Mouse (Mus musculus) heart, adult 9 months (tissue): ENCODE results near the gene Fmo5.

ENCODE experiments used
- DNase-seq, 2 experiments: peaks; one replicate each; pipeline ENCODE4 v3.0.0; 2022; ENCODE audit warnings: low spot score in 2 of 2

The Fmo5 gene

DNA sequence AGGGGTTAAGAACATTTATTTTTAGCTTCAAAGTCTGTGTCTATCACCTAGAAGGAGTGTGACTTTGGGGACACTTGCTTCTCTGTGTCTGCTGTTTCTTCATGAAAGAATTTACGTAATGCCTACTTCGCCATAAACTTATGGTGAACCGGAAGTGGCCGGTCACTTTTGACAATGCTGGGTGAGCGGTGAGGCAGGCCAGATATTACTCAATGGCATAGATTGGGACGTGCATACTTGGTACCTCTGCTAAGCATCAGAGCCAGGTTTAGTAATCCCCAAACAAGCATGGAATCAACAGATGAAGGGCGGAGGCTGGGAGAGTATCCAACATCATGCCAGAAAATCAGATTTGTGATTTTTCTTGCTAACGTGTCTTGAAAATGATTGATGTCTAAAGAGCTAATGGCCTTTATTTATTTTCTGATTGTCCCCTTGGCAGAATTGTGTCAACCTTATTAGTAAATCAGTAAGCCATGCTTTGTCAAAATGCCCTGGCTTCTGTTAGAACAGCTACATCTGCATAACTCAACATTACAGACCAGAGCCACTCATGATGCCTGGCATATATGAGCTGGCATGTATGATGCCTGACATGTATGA is 2.8 kb downstream of the Fmo5 start:
- no peak for DNase-seq

DNA sequence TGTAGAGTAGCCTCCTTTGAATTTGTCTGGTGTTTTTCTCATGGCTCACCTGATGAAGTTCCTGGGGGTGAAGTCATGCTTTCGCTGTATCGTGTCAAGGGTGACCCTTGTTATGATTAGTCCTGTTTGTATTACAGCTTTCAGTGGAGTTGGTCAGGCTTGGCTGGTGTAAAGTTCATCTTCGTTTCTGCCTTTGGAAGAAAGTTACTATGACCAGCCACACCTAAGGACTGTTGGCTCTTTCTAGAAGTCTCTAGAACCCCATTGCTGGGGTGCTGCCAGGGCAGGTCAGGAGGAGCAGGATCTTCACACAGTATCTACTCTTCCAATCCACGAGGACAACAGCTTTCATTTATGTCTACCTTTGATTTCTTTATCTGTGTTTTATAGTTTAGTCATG is 4.9 kb downstream of the Fmo5 start:
- DNase-seq = no peak

DNA sequence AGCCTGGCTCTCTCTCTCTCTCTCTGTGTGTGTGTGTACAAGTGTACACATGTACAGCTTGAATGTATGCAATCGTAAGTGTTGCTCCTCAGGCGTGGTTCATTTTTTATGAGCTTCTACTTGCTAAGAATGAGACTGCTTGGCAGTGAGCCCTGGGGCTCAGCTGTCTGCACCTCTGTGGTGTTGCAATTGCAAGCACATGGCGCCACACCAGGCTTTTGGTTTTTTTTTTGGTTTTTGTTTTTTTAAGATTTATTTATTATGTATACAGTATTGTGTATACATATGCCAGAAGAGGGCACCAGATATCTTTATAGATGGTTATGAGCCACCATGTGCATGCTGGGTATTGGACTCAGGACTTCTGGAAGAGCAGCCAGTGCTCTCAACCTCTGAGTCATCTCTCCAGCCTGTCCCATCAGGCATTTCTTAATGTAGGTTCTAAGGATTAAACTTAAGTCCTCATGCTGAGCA is 5.7 kb downstream of the Fmo5 start:
- DNase-seq = peak in 1 of 2 experiments; percentile 58

DNA sequence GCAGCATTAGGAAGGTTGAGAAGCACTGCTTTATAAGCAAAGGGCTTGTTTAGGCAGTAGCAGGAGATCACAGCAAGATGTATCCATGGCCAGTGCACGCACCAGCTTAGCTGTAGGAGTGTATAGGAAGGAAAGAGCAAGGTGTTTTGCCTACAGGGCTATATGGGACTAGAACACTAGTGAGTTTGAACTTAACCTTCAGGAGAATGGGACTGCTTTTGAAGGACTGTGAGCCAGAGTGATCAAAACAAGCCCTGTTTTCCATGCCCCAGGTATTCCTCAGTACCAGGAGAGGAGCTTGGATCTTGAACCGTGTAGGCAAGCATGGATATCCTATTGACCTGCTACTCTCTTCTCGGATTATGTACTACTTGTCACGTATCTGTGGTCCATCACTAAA is 12.8 kb downstream of the Fmo5 start:
- no peak for DNase-seq

DNA sequence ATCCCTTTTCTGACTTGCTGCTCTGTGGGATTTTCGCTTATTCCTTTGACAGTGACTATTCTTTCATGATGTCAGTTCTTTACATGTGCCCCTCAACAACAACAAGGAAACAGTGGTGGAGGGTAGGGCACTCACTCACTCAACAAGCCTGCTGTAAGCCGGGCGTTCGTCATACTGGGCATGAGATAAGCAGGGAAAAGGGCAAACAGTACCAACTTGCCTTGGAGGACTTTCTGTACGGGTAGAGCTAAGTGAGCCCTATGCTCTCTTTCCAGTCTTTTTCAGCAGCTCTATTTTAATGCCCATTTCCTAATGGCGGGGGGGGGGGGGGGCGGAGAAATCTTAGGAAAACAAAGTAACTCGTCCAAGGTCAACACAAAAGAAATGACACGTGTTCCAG is 13.4 kb downstream of the Fmo5 start:
- no peak for DNase-seq

DNA sequence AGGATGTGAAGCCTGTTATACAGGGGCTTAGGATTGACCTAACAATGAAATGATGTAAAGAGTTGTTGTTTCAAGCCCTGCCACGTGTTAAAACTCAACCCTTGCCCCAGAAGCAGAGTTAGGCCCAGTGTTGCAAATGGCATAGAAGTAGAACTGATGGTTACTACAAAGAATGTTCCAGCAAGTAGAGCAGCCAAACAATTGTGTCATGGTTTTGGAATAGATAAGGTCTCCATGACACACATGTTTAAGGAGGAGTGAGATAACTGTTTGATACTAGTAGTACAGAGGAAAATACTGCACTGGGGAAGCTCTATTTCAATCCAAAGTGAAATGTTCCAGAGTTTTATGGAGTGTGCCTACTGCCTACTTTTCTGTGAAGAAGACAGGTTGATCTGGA is 19.9 kb downstream of the Fmo5 start:
- peak; percentile 43 to 50 for DNase-seq

DNA sequence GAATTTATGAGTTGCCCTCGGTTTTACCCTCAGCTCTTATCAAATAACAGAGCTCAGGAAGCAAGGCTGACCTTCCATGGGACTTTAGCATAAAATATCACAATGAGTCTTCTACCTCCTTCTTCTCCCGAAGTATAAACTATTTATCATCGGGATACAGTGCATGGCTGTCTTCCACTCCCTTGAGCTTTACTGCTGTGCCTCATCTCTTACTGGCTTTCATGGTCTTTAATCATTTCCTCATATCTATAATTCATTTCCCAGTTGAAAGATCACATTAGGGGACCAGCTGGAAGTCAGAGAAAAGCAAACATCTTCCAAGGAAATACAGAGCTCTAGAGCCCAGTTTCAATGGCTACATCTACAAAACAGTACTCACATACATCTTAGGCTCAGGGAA is 20.4 kb downstream of the Fmo5 start:
- DNase-seq = no peak

DNA sequence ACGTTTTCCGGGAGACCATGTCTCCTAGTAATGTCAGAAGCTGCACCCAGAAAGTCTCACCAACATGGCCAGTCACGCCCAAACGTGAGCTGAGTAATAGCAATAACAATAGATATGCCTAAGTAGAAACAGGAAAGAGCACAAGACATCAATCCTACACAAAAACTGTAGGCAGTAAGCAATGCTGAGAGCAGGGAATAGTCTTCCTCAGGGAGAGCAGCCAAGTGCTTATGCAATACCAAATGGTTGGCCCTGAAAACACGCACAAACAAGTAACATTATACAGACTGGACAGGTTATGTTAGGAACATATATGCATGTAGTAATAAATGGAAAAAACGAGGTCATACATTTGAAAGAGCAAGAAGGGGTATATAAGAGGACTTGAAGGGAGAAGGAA is 20.9 kb downstream of the Fmo5 start:
- no peak for DNase-seq

DNA sequence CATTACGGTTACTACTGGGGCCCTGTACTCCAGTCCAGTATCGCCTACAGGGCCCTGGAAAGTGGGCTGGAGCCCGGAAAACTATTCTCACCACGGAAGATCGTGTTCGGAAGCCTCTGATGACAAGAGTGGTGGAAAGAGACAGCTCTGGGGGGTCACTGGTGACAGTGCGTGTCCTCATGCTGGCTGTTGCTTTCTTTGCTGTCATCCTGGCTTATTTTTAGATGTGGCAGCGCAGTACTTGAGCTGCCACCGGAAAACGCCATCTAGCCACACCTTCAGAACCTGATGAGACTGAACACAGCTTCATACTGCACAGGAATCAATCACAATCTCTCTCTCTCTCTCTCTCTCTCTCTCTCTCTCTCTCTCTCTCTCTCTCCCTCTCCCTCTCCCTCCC is 23.0 kb downstream of the Fmo5 start:
- peak; percentile 23 to 39 for DNase-seq

DNA sequence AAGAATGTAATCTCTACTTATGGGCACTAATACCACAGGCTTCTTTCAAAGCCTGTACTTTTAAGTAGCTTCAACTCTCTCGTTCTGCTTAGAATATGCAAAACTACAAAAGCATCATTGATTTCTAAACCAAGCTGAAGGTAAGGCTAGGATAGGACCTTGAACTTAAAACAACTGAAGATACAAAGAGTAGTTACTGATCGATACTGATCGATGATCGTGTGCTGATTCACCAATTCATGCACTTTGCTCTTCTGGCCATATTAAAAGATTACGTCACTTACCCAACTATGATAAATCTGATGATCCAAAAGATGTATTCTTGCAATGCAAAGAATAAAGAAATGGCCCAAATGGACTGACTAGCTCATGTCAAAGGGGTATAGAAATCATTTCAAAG is 25.2 kb downstream of the Fmo5 start:
- no peak for DNase-seq

DNA sequence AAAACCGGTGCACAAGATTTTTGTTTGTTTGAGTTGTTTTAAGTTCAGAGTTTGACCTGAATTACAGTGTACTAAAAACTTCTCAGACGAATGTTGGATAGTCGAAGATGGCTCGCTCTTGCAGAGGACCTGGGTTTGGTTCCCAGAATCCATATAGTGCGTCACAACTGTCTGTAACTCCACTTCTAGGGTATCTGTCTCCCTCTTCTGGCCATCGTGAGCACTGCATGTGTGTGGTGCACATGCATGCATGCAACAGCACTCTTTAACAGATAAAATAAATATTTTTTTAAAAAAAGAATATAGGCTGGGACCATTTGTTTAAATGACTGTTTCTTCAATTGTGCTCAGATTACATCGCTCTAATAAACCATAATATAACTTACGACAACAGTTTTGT is 26.3 kb downstream of the Fmo5 start:
- DNase-seq = no peak

DNA sequence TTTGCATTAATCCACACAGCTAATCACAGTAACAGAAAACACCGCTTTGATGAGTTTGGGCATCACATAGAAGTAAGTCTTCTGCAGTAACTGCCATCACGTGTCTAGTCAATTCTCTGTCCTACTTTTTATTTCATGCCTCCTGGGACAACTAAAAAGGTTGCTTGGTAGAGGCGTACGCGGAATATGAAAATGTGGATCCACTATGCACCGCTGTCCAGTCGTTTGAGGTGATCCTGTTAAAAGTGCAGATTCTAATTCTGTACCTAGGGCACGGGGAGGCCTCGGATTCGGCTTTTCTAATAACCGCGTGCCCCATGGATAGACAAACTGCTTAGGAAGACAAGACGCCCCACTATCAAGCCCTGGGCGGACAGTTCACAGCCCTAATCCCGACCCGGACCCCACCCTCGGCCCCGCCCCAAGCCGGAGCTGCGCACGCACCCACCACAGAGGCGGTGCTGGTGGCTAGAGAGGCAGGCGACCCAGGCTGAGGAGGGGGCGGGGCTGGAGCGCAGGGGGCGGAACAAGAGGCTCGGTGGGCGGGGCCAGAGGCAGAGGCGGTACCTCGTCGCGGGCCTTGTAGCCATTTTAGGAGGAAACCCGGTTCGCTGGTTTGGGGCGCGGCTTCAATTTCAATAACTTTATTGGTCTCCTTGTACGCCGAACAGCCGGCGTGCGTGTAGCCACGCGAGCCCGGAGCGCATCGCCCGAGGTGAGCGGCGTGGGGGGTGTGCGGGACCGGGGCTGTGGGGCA is 29.2 kb downstream of the Fmo5 start, which contains the start of gene Prkab2:
Gene Prkab2, plus strand, starts transcription at position 539 of the 757 bp plus-strand sequence.
- DNase-seq = peak; percentile 99

DNA sequence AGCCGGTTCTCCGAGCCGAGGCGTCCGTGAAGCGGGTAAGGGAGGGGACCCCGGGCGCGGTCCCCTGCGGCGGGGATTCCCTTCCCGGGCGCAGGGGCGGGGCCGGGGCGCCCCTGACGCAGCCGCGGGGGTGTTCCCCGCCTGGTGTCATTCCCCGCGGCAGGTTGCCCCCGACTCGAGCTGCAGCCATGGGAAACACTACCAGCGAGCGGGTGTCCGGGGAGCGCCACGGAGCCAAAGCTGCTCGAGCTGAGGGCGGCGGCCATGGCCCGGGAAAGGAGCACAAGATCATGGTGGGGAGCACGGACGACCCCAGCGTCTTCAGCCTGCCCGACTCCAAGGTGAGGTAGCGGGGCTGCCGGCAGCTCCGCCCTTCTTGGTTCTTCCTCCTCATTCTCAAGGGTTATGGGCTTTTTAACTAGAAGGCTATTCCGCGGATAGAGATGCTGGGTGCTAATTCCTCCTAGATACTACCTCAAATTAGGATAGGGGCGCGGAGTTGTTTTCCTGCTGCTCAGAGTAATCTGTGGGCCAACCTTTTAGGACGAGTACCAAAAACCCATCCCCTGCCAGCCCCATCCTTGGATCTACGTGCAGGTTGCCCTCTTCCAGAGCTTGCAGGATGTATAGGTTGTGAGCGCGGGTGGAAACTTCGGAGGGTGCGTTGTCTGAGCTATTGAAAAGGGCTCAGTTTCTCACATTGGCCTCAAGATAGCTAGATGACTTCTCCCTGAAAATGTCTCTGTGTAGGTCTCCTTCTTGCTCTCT is 30.0 kb downstream of the Fmo5 start:
- peak in 1 of 2 experiments; percentile 11 for DNase-seq

DNA sequence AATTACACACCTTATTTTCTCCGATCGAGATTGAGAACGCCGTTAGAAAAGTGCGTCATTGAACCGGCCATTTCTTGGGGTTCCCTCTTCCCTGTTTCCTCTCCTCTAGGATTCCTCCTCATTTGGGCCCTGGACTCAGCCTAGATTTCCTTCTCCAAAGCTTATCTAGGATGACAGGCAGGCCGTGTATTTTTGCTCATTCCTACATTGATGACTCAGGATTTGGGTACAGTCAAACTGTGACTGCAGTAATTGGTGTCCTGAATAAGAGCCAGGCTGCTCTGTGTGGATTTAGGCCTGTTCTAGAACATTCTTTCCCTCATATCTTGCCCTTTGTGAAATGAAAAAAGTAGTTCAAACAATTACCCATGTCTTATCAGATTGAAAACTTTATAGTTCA is 31.1 kb downstream of the Fmo5 start:
- peak in 1 of 2 experiments; percentile 33 for DNase-seq

DNA sequence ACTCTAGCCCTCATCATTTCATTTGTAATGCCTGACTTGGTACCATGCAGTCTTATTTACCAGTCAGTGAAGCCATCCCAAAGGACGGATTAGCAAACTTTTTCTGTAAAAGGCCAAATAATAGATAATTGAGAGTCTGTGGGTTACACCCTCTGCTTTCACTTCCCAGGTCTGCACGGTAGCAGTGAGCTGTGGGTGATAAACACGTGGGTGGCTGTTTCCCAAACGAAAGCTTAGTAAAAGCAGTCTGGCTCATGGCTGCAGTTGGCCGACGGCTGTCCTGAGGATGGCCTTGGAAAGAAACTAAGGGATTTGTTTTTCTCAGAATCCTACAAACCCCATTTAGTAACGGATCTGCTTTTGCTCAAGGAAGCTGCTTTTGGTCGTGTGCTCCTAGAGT is 32.6 kb downstream of the Fmo5 start:
- DNase-seq = peak; percentile 24 to 39

DNA sequence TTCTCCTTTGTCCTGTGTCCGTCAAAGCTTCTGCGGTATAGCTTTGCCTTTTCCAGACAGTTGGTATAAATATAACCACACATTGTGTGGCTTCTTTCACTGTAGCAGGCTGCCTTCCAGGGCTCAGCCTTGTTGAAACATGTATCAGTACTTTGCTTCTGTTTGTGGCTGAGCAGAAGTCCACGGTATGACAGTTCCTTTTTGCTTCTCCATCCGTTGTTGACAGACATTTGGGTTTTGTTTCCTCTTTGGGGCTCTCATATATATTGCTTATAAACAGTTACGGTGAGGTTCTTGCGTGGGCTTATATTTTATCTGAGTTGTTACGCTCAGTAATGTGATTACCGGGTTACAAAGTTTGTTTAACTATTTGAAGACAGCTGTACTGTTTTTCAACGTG is 36.9 kb downstream of the Fmo5 start:
- DNase-seq = no peak

DNA sequence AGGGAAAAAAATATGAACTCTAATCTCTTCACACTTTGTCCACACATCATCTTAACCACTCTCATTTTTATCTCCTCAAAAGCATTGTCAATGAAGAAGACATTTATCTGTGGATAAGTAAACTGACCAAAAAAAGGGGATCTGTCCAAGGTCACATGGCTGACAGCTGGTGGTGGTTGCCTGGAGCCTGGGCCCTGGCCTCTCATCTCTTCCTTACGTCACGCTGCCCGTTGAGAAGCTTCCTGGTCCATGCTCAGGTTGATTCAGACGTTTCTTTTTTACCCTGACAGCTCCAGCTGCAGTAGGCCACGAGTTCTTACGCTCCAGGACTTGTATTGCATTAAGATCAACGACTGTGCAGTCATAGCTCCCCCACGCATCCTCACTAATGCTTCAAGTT is 37.5 kb downstream of the Fmo5 start:
- DNase-seq = no peak

DNA sequence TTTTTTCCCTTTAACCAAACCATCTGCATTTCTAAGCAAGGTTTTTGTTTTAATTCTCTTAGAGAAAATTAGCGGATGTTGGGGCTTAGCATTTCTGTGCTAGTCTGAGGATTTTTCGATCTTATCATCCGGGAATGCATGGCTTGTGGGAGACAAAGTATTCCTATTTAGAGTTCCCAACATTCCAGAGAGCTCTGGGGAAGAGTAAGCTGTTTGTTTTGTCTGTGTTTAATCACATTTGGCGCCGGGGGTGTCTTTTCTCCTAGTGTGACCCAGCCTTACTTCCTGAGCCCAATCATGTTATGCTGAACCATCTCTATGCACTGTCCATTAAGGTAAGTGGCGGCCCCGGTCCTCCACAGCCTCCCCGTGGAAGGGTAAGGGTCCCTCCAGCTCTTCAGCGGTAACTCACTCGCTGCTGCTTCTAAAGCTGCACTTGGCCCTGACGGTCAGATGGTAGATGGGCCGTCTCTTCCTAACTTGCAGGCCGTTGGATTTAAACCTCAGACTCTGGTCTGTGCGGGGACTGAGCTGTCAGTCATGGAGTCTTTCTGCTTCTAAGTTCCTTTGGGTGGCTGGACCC is 38.6 kb downstream of the Fmo5 start:
- DNase-seq = no peak

DNA sequence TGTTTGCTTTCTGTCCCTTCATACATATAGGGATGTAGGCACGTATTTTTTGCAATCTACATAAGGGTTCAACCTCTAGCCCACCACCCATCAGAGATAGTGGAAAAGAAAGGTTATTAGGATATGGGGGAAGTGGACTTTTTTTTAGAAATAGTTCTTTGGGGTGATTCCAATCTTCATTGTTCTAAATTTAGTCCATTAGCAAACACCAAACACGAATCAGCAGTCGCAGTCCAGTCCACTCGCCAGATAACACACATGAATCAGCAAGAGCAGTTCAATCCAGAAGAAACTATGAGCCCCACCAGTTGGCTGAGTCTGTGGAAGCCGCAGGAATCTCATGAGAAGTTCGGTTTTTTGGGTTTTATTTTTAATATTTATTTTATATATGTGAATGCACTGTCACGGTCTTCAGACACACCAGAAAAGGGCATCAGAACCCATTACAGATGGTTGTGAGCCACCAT is 46.1 kb downstream of the Fmo5 start, which contains the start of gene Gm17651:
Gene Gm17651, minus strand, starts transcription at position 51 of the 467 bp plus-strand sequence.
- DNase-seq = no peak

DNA sequence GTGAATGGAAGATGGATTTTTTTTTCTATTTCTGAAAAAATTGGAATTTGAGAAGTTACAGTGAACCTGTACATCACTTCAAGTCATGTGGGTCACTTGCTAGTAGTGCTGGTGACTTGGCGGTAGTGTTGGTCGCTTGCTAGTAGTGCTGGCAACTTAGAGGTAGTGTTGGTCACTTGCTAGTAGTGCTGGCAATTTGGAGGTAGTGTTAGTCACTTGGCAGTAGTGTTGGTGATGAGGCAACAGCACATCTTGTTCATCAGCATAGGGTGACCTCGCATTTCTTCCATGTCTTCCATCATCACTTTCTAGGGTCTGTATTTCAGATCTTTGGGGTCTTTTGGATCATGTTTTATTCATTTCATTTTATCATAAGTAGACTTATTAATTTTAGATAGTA is 47.5 kb downstream of the Fmo5 start:
- DNase-seq = no peak

DNA sequence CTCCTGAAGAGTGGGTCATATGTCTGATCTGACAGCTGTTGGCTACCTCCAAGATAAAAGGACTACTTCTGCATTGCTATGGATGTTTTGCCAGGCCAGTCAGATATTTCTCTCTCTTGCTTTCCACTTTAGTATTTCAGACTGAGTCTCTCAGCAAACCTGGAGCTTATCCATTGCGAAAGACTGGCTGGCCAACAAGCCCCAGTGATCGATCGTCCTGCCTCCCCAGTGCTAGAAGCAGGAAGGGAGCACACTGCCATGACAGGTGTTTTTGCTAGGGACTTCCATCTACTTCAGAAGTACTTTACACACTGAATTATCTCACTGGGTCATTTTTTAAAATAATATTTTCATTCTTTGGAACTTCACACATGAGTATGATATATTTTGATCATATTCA is 49.8 kb downstream of the Fmo5 start:
- no peak for DNase-seq
